Mouse (Mus musculus): ENCODE data around the gene Gnpnat1. TPM values are rescaled to one million over a fixed set of nuclear protein-coding genes. Genes with fewer than 3 reads are reported as not detected.

Gnpnat1 gene
- total RNA-seq, 1 experiment = 26.8 TPM

- Histone ChIP-seq H3K27ac (ENCODE audit: insufficient read depth, low read depth, low read length, poor library complexity, severe bottlenecking) (no peak overlapping the region), H3K9me3 (ENCODE audit: control insufficient read depth, insufficient read depth, low read depth, low read length) (no peaks in the 10 kb centered on the region), H3K4me1 (ENCODE audit: control insufficient read depth in 2 of 2, insufficient read depth in 2 of 2, low read length in 2 of 2, poor library complexity in 1 of 2) (no peaks in the 10 kb centered on the region), H3K9ac (ENCODE audit: insufficient read depth, low read depth, low read length, poor library complexity, severe bottlenecking) (no peak overlapping the region), H3K36me3 (ENCODE audit: control insufficient read depth, insufficient read depth, low read length, poor library complexity, severe bottlenecking) (peaks cover 8% of the 10 kb centered on the region), H3K4me3 (ENCODE audit: insufficient read depth in 1 of 2, low read depth in 1 of 2, low read length in 2 of 2, poor library complexity in 1 of 2, severe bottlenecking in 1 of 2) (no peak overlapping the region)
- no peak for DNase-seq (ENCODE audit: low read depth, low spot score)
- in situ Hi-C loops (cut with MboI; ENCODE audit: low sequenced_read_pairs in 2 of 2, unreplicated experiment in 2 of 2) = no loop called here
- no peak for TF ChIP-seq HCFC1 (IDR thresholded peaks at IDR 0.05; ENCODE audit: borderline replicate concordance, insufficient read depth, low read length)
- TF ChIP-seq MAFK (IDR thresholded peaks at IDR 0.05; ENCODE audit: insufficient read depth, low read depth, low read length) = no peak
- no peak for TF ChIP-seq CHD2 (IDR thresholded peaks at IDR 0.05; ENCODE audit: low read depth, low read length)
- TF ChIP-seq ZNF384 (IDR thresholded peaks at IDR 0.05; ENCODE audit: low read depth, low read length) = no peak
- TF ChIP-seq ZC3H11A (IDR thresholded peaks at IDR 0.05; ENCODE audit: borderline replicate concordance, low read depth, low read length) = no peak
Measured at GRCm38 (mm10) chr14:45380756-45381155, 24.0 kb downstream of the Gnpnat1 start.

GRCm38 (mm10) chr14:45378771-45379170 is 25.9 kb downstream of the Gnpnat1 start:
- Histone ChIP-seq H3K4me1 (ENCODE audit: control insufficient read depth in 2 of 2, insufficient read depth in 2 of 2, low read length in 2 of 2, poor library complexity in 1 of 2) (no peaks in the 10 kb centered on the region), H3K36me3 (ENCODE audit: control insufficient read depth, insufficient read depth, low read length, poor library complexity, severe bottlenecking) (peaks cover 8% of the 10 kb centered on the region), H3K4me3 (ENCODE audit: insufficient read depth in 1 of 2, low read depth in 1 of 2, low read length in 2 of 2, poor library complexity in 1 of 2, severe bottlenecking in 1 of 2) (no peak overlapping the region), H3K9me3 (ENCODE audit: control insufficient read depth, insufficient read depth, low read depth, low read length) (no peaks in the 10 kb centered on the region), H3K9ac (ENCODE audit: insufficient read depth, low read depth, low read length, poor library complexity, severe bottlenecking) (no peak overlapping the region), H3K27ac (ENCODE audit: insufficient read depth, low read depth, low read length, poor library complexity, severe bottlenecking) (no peak overlapping the region)
- TF ChIP-seq ZC3H11A (IDR thresholded peaks at IDR 0.05; ENCODE audit: borderline replicate concordance, low read depth, low read length) (no peak), MAFK (IDR thresholded peaks at IDR 0.05; ENCODE audit: insufficient read depth, low read depth, low read length) (no peak), ZNF384 (IDR thresholded peaks at IDR 0.05; ENCODE audit: low read depth, low read length) (no peak), CHD2 (IDR thresholded peaks at IDR 0.05; ENCODE audit: low read depth, low read length) (no peak), HCFC1 (IDR thresholded peaks at IDR 0.05; ENCODE audit: borderline replicate concordance, insufficient read depth, low read length) (no peak)
- no peak for DNase-seq (ENCODE audit: low read depth, low spot score)
- in situ Hi-C loops (cut with MboI; ENCODE audit: low sequenced_read_pairs in 2 of 2, unreplicated experiment in 2 of 2) = no loop called here

GRCm38 (mm10) chr14:45365196-45365587 is 39.5 kb downstream of the Gnpnat1 start:
- H3K4me1 ChIP-seq (ENCODE audit: control insufficient read depth in 2 of 2, insufficient read depth in 2 of 2, low read length in 2 of 2, poor library complexity in 1 of 2) = peaks cover 0 to 9% of the 10 kb centered on the region in 2 experiments; a peak in 2 of 4 replicates
- peaks cover 2% of the 10 kb centered on the region; the same call in 1 of the 2 replicates for H3K36me3 ChIP-seq (ENCODE audit: control insufficient read depth, insufficient read depth, low read length, poor library complexity, severe bottlenecking)
- peak overlapping the region; percentile 6 to 16; a peak in 3 of 4 replicates for H3K4me3 ChIP-seq (ENCODE audit: insufficient read depth in 1 of 2, low read depth in 1 of 2, low read length in 2 of 2, poor library complexity in 1 of 2, severe bottlenecking in 1 of 2)
- peak overlapping the region; percentile 36; the same call in 1 of the 2 replicates for H3K9ac ChIP-seq (ENCODE audit: insufficient read depth, low read depth, low read length, poor library complexity, severe bottlenecking)
- no peak for DNase-seq (ENCODE audit: low read depth, low spot score)
- TF ChIP-seq MAFK (IDR thresholded peaks at IDR 0.05; ENCODE audit: insufficient read depth, low read depth, low read length) = no peak
- TF ChIP-seq HCFC1 (IDR thresholded peaks at IDR 0.05; ENCODE audit: borderline replicate concordance, insufficient read depth, low read length) = no peak
- TF ChIP-seq CHD2 (IDR thresholded peaks at IDR 0.05; ENCODE audit: low read depth, low read length) = no peak
- no peak for TF ChIP-seq ZNF384 (IDR thresholded peaks at IDR 0.05; ENCODE audit: low read depth, low read length)
- TF ChIP-seq ZC3H11A (IDR thresholded peaks at IDR 0.05; ENCODE audit: borderline replicate concordance, low read depth, low read length) = no peak
- in situ Hi-C loops (cut with MboI; ENCODE audit: low sequenced_read_pairs in 2 of 2, unreplicated experiment in 2 of 2) = no loop called here
- no peaks in the 10 kb centered on the region for H3K9me3 ChIP-seq (ENCODE audit: control insufficient read depth, insufficient read depth, low read depth, low read length)
- H3K27ac ChIP-seq (ENCODE audit: insufficient read depth, low read depth, low read length, poor library complexity, severe bottlenecking) = no peak overlapping the region; the same call in 1 of the 2 replicates

GRCm38 (mm10) chr14:45364211-45365195 is 40.2 kb downstream of the Gnpnat1 start:
- Histone ChIP-seq H3K4me3 (ENCODE audit: insufficient read depth in 1 of 2, low read depth in 1 of 2, low read length in 2 of 2, poor library complexity in 1 of 2, severe bottlenecking in 1 of 2) (peak overlapping the region; percentile 6 to 16; a peak in 3 of 4 replicates), H3K4me1 (ENCODE audit: control insufficient read depth in 2 of 2, insufficient read depth in 2 of 2, low read length in 2 of 2, poor library complexity in 1 of 2) (peaks cover 0 to 9% of the 10 kb centered on the region in 2 experiments; a peak in 2 of 4 replicates), H3K36me3 (ENCODE audit: control insufficient read depth, insufficient read depth, low read length, poor library complexity, severe bottlenecking) (no peaks in the 10 kb centered on the region; the same call in 1 of the 2 replicates), H3K9ac (ENCODE audit: insufficient read depth, low read depth, low read length, poor library complexity, severe bottlenecking) (peak overlapping the region; percentile 36; the same call in 1 of the 2 replicates), H3K27ac (ENCODE audit: insufficient read depth, low read depth, low read length, poor library complexity, severe bottlenecking) (no peak overlapping the region; the same call in 1 of the 2 replicates), H3K9me3 (ENCODE audit: control insufficient read depth, insufficient read depth, low read depth, low read length) (no peaks in the 10 kb centered on the region)
- in situ Hi-C loops (cut with MboI; ENCODE audit: low sequenced_read_pairs in 2 of 2, unreplicated experiment in 2 of 2) = no loop called here
- no peak for TF ChIP-seq ZC3H11A (IDR thresholded peaks at IDR 0.05; ENCODE audit: borderline replicate concordance, low read depth, low read length)
- no peak for DNase-seq (ENCODE audit: low read depth, low spot score)
